Mouse (Mus musculus): ENCODE measurements around the gene Kcna7. TPM values are rescaled to one million over a fixed set of nuclear protein-coding genes. Genes with fewer than 3 reads are reported as not detected.
A peak's percentile ranks its signal among the peaks of the same experiment; 100 is the strongest.

Kcna7 gene
- polyA plus RNA-seq, 1 experiment from 2014 or later: not detected

- Histone ChIP-seq H3K36me3 (ENCODE audit: control insufficient read depth, insufficient read depth, low read length) (peaks cover 27% of the 10 kb centered on the region), H3K27me3 (replicated peaks; ENCODE audit: control insufficient read depth, insufficient read depth, low read length) (no peaks in the 10 kb centered on the region), H3K4me3 (ENCODE audit: low read depth, low read length) (peak overlapping the region; percentile 89), H3K4me1 (replicated peaks; ENCODE audit: control insufficient read depth, insufficient read depth, low read length) (peaks cover 40% of the 10 kb centered on the region), H3K27ac (ENCODE audit: low read depth, low read length) (peak overlapping the region; percentile 96), H3K4me2 (peak overlapping the region; percentile 98), H3K9ac (ENCODE audit: low read depth, low read length) (peak overlapping the region; percentile 94), H3K9me3 (ENCODE audit: control insufficient read depth, low read length) (no peaks in the 10 kb centered on the region)
- WGBS: 45% methylated on average over 10 of the region's 10 CpGs
- DNase-seq (ENCODE audit: low spot score): no peak
- peak; percentile 21 for ATAC-seq (replicated peaks; ENCODE audit: low FRiP score)
Measured at GRCm38 (mm10) chr7:45457204-45458060, 52.0 kb downstream of the Kcna7 start.

- WGBS: under 1% methylated on average over 42 of the region's 43 CpGs
- peak; percentile 84 for DNase-seq (ENCODE audit: low spot score)
- peaks cover 40% of the 10 kb centered on the region for H3K4me1 ChIP-seq (replicated peaks; ENCODE audit: control insufficient read depth, insufficient read depth, low read length)
Measured at GRCm38 (mm10) chr7:45458748-45459563, 53.5 kb downstream of the Kcna7 start.

More at GRCm38 (mm10) chr7:45458748-45459563, 53.5 kb downstream of the Kcna7 start:
- Histone ChIP-seq H3K9me3 (ENCODE audit: control insufficient read depth, low read length) (no peaks in the 10 kb centered on the region), H3K4me3 (ENCODE audit: low read depth, low read length) (peak overlapping the region; percentile 89), H3K27me3 (replicated peaks; ENCODE audit: control insufficient read depth, insufficient read depth, low read length) (no peaks in the 10 kb centered on the region), H3K9ac (ENCODE audit: low read depth, low read length) (peak overlapping the region; percentile 94), H3K4me2 (peak overlapping the region; percentile 98), H3K36me3 (ENCODE audit: control insufficient read depth, insufficient read depth, low read length) (peaks cover 29% of the 10 kb centered on the region), H3K27ac (ENCODE audit: low read depth, low read length) (peak overlapping the region; percentile 96)
- ATAC-seq (replicated peaks; ENCODE audit: low FRiP score): peak; percentile 32

Small RNA genes within 50 kb of the gene (microRNA-seq; reads per million reads assigned to microRNA genes)
- 6.7 reads per million, percentile 17 among the genes with 10 or more reads in this experiment for gene Gm22133 (ENCODE audit: borderline number of aligned reads)

Other genes with a start within 250 kb of the Kcna7 start
- 0.57 and 0.74 TPM in 2 replicates for gene Slc17a7, start 241.7 kb upstream of the Kcna7 start, polyA plus RNA-seq (2014; fragmentation: Nextera tagmentation; extraction: Ambion mirVana)
- gene Gfy, start 226.1 kb upstream of the Kcna7 start, polyA plus RNA-seq (2014; fragmentation: Nextera tagmentation; extraction: Ambion mirVana): not detected in 2 replicates
- gene Pth2, start 224.7 kb upstream of the Kcna7 start, polyA plus RNA-seq (2014; fragmentation: Nextera tagmentation; extraction: Ambion mirVana): not detected in 2 replicates
- 0.17 and 0.53 TPM in 2 replicates for gene Ccdc155, start 200.8 kb upstream of the Kcna7 start, polyA plus RNA-seq (2014; fragmentation: Nextera tagmentation; extraction: Ambion mirVana)
- 2.8 TPM in 2 replicates for gene Dkkl1, start 193.5 kb upstream of the Kcna7 start, polyA plus RNA-seq (2014; fragmentation: Nextera tagmentation; extraction: Ambion mirVana)
- gene Tead2, start 189.9 kb upstream of the Kcna7 start, polyA plus RNA-seq (2014; fragmentation: Nextera tagmentation; extraction: Ambion mirVana): 69.3 and 75.9 TPM in 2 replicates
- 14.4 and 19.5 TPM in 2 replicates for gene Cd37, start 166.5 kb upstream of the Kcna7 start, polyA plus RNA-seq (2014; fragmentation: Nextera tagmentation; extraction: Ambion mirVana)
- gene Slc6a16, start 164.6 kb upstream of the Kcna7 start, polyA plus RNA-seq (2014; fragmentation: Nextera tagmentation; extraction: Ambion mirVana): 0.19 TPM in 1 of 2 replicates, not detected in the other
- gene Slc6a21, start 128.1 kb upstream of the Kcna7 start, polyA plus RNA-seq (2014; fragmentation: Nextera tagmentation; extraction: Ambion mirVana): not detected in 2 replicates
- 2.3 and 3.9 TPM in 2 replicates for gene Trpm4, start 71.9 kb upstream of the Kcna7 start, polyA plus RNA-seq (2014; fragmentation: Nextera tagmentation; extraction: Ambion mirVana)
- gene Hrc, start 70.4 kb upstream of the Kcna7 start, polyA plus RNA-seq (2014; fragmentation: Nextera tagmentation; extraction: Ambion mirVana): 0.12 and 0.30 TPM in 2 replicates
- gene Ppfia3, start 38.6 kb upstream of the Kcna7 start, polyA plus RNA-seq (2014; fragmentation: Nextera tagmentation; extraction: Ambion mirVana): 2.0 and 2.1 TPM in 2 replicates
- gene Lin7b, start 35.1 kb upstream of the Kcna7 start, polyA plus RNA-seq (2014; fragmentation: Nextera tagmentation; extraction: Ambion mirVana): 0.35 TPM in 1 of 2 replicates, not detected in the other
- 51.6 and 64.4 TPM in 2 replicates for gene Snrnp70, start 9.9 kb upstream of the Kcna7 start, polyA plus RNA-seq (2014; fragmentation: Nextera tagmentation; extraction: Ambion mirVana)
- 2.0 and 2.5 TPM in 2 replicates for gene Ntf5, start 8.0 kb downstream of the Kcna7 start, polyA plus RNA-seq (2014; fragmentation: Nextera tagmentation; extraction: Ambion mirVana)
- gene Lhb, start 15.2 kb downstream of the Kcna7 start, polyA plus RNA-seq (2014; fragmentation: Nextera tagmentation; extraction: Ambion mirVana): 0.26 TPM in 1 of 2 replicates, not detected in the other
- 21.4 and 23.7 TPM in 2 replicates for gene Gys1, start 29.2 kb downstream of the Kcna7 start, polyA plus RNA-seq (2014; fragmentation: Nextera tagmentation; extraction: Ambion mirVana)
- 240 and 250 TPM in 2 replicates for gene Ruvbl2, start 32.4 kb downstream of the Kcna7 start, polyA plus RNA-seq (2014; fragmentation: Nextera tagmentation; extraction: Ambion mirVana)
- 6,297 and 6,318 TPM in 2 replicates for gene Ftl1, start 54.2 kb downstream of the Kcna7 start, polyA plus RNA-seq (2014; fragmentation: Nextera tagmentation; extraction: Ambion mirVana)
- gene Bax, start 61.2 kb downstream of the Kcna7 start, polyA plus RNA-seq (2014; fragmentation: Nextera tagmentation; extraction: Ambion mirVana): 190 and 212 TPM in 2 replicates
- 2.3 and 3.2 TPM in 2 replicates for gene Tulp2, start 76.2 kb downstream of the Kcna7 start, polyA plus RNA-seq (2014; fragmentation: Nextera tagmentation; extraction: Ambion mirVana)
- not detected in 2 replicates for gene Gm45808, start 81.2 kb downstream of the Kcna7 start, polyA plus RNA-seq (2014; fragmentation: Nextera tagmentation; extraction: Ambion mirVana)
- gene Dhdh, start 83.2 kb downstream of the Kcna7 start, polyA plus RNA-seq (2014; fragmentation: Nextera tagmentation; extraction: Ambion mirVana): 4.9 and 5.8 TPM in 2 replicates
- gene Nucb1, start 104.8 kb downstream of the Kcna7 start, polyA plus RNA-seq (2014; fragmentation: Nextera tagmentation; extraction: Ambion mirVana): 149 and 153 TPM in 2 replicates
- 61.6 and 62.0 TPM in 2 replicates for gene Ppp1r15a, start 120.6 kb downstream of the Kcna7 start, polyA plus RNA-seq (2014; fragmentation: Nextera tagmentation; extraction: Ambion mirVana)
- 0.64 and 0.89 TPM in 2 replicates for gene Plekha4, start 120.7 kb downstream of the Kcna7 start, polyA plus RNA-seq (2014; fragmentation: Nextera tagmentation; extraction: Ambion mirVana)
- gene Hsd17b14, start 149.2 kb downstream of the Kcna7 start, polyA plus RNA-seq (2014; fragmentation: Nextera tagmentation; extraction: Ambion mirVana): 2.8 and 5.4 TPM in 2 replicates
- 84.7 and 90.1 TPM in 2 replicates for gene Bcat2, start 164.5 kb downstream of the Kcna7 start, polyA plus RNA-seq (2014; fragmentation: Nextera tagmentation; extraction: Ambion mirVana)
- 0.23 TPM in 1 of 2 replicates, not detected in the other for gene Fgf21, start 209.8 kb downstream of the Kcna7 start, polyA plus RNA-seq (2014; fragmentation: Nextera tagmentation; extraction: Ambion mirVana)
- gene Fut1, start 211.6 kb downstream of the Kcna7 start, polyA plus RNA-seq (2014; fragmentation: Nextera tagmentation; extraction: Ambion mirVana): not detected in 2 replicates
- 0.21 and 0.22 TPM in 2 replicates for gene Izumo1, start 216.2 kb downstream of the Kcna7 start, polyA plus RNA-seq (2014; fragmentation: Nextera tagmentation; extraction: Ambion mirVana)
- gene Rasip1, start 221.8 kb downstream of the Kcna7 start, polyA plus RNA-seq (2014; fragmentation: Nextera tagmentation; extraction: Ambion mirVana): 8.0 and 9.3 TPM in 2 replicates
- gene Mamstr, start 234.3 kb downstream of the Kcna7 start, polyA plus RNA-seq (2014; fragmentation: Nextera tagmentation; extraction: Ambion mirVana): 0.69 and 0.73 TPM in 2 replicates